Mouse (Mus musculus): ENCODE results near the gene Rnf150. TPM values are rescaled to one million over a fixed set of nuclear protein-coding genes. Genes with fewer than 3 reads are reported as not detected.

Rnf150 gene
- polyA plus RNA-seq, 1 experiment, result 3.5 TPM

DNA sequence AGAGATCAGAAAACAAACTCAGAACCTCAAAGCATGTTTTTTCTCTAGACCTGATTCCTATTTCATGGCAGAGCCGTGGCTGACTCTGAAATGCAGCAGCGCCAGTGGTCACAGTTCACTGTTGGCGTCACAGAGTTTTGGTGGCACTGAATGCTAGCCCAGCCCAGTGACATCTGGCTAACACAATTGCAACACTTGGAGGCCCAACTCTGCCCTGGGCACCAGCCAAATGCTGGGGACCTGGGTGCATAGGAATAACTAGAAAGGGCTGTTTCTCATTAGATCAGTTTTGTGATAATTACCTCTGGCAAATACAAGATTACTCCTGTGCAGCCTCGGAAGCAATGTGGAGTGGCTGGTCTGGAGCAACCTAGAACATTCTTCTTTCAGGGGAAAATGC, 31.9 kb downstream of the Rnf150 start:
- Histone ChIP-seq H3K79me3 (ENCODE audit: low read depth) (no peaks in the 10 kb centered on the region), H3ac (ENCODE audit: control insufficient read depth, insufficient read length, low read depth) (no peak overlapping the region), H3K36me3 (ENCODE audit: control insufficient read depth, insufficient read depth) (no peaks in the 10 kb centered on the region), H3K4me3 (ENCODE audit: insufficient read depth, poor library complexity, severe bottlenecking) (no peak overlapping the region), H3K27me3 (ENCODE audit: control insufficient read depth, insufficient read depth, insufficient read length) (no peaks in the 10 kb centered on the region), H3K79me2 (ENCODE audit: control insufficient read depth, insufficient read depth) (no peaks in the 10 kb centered on the region)
- no peak for TF ChIP-seq FOSL1 (IDR thresholded peaks at IDR 0.05; ENCODE audit: insufficient read depth, low read length, poor library complexity, severe bottlenecking)
- TF ChIP-seq USF1 (IDR thresholded peaks at IDR 0.05; ENCODE audit: low read depth), result no peak
- no peak for TF ChIP-seq CEBPB (IDR thresholded peaks at IDR 0.05; ENCODE audit: low read depth)
- TF ChIP-seq MYOG (IDR thresholded peaks at IDR 0.05; ENCODE audit: control insufficient read depth, extremely low read depth, insufficient read length), result no peak
- TF ChIP-seq CTCF (IDR thresholded peaks at IDR 0.05; ENCODE audit: control insufficient read depth, insufficient read depth, insufficient read length), result no peak
- no peak for TF ChIP-seq MAX (IDR thresholded peaks at IDR 0.05)
- TF ChIP-seq MYOD1 (IDR thresholded peaks at IDR 0.05; ENCODE audit: control insufficient read depth, insufficient read length, low read depth), result no peak

DNA sequence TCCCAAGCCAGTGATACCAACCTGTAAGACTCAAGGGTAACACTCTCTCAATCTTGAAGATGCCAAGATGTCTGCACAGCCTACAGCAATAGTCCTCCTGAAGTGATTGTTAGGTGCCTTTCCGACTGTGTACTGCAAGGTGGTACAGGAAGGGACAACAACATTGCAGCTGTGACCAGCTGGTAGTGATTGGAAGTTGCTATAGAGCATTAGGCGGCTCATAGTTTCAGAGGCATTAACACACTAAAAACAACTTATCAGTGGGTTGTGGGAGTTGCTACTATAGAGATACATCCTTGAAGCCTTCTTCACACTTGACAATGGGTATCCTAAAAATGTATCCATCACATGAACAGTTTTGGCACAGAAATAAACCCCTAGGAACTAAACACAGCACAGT, 33.6 kb downstream of the Rnf150 start:
- TF ChIP-seq CEBPB (IDR thresholded peaks at IDR 0.05; ENCODE audit: low read depth) (no peak), FOSL1 (IDR thresholded peaks at IDR 0.05; ENCODE audit: insufficient read depth, low read length, poor library complexity, severe bottlenecking) (no peak), MYOG (IDR thresholded peaks at IDR 0.05; ENCODE audit: control insufficient read depth, extremely low read depth, insufficient read length) (no peak), CTCF (IDR thresholded peaks at IDR 0.05; ENCODE audit: control insufficient read depth, insufficient read depth, insufficient read length) (no peak), MYOD1 (IDR thresholded peaks at IDR 0.05; ENCODE audit: control insufficient read depth, insufficient read length, low read depth) (no peak), MAX (IDR thresholded peaks at IDR 0.05) (no peak), USF1 (IDR thresholded peaks at IDR 0.05; ENCODE audit: low read depth) (no peak)
- H3K79me2 ChIP-seq (ENCODE audit: control insufficient read depth, insufficient read depth), result no peaks in the 10 kb centered on the region
- H3ac ChIP-seq (ENCODE audit: control insufficient read depth, insufficient read length, low read depth), result no peak overlapping the region
- H3K27me3 ChIP-seq (ENCODE audit: control insufficient read depth, insufficient read depth, insufficient read length), result no peaks in the 10 kb centered on the region
- H3K36me3 ChIP-seq (ENCODE audit: control insufficient read depth, insufficient read depth), result no peaks in the 10 kb centered on the region
- no peaks in the 10 kb centered on the region for H3K79me3 ChIP-seq (ENCODE audit: low read depth)
- H3K4me3 ChIP-seq (ENCODE audit: insufficient read depth, poor library complexity, severe bottlenecking), result no peak overlapping the region

DNA sequence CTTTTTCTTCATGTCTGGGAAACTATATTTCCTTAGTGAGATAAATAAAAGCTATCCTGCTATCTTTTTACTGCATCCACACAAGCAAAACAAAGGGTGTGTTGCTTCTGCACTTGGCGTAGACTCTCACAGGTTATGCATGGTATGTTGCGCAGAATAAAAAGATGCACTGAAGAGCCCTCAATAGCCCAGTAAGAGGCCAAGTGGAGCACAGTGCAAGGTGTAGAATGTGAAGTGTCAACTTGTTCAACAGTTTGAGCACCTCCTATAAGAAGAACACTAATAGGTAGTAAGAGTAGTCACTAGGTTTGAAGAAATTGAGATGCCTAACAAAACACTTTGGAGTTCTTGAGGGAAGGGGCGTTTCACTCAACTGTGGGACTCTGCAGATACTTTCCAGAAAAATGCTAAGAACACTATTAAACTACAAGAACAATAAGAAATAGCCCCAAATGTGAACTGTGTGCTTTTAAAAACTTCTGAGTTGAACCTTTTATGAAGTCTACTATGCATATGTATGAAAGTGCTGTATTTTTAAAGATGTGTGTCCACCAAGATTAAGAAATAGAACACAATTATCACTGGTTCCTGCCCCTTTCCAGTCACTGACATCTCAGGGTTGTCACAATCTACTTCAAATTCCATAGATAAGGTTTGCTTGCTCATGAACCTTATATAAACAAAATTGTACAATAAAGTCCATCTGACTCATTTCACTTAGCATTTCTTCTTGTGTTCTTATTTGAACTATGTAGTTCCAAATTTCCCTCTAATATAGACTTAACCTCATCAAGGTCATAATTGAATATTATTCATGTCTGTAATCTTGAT, 34.7 kb downstream of the Rnf150 start:
- TF ChIP-seq CEBPB (IDR thresholded peaks at IDR 0.05; ENCODE audit: low read depth) (no peak), MYOG (IDR thresholded peaks at IDR 0.05; ENCODE audit: control insufficient read depth, extremely low read depth, insufficient read length) (no peak), CTCF (IDR thresholded peaks at IDR 0.05; ENCODE audit: control insufficient read depth, insufficient read depth, insufficient read length) (no peak), MYOD1 (IDR thresholded peaks at IDR 0.05; ENCODE audit: control insufficient read depth, insufficient read length, low read depth) (no peak), USF1 (IDR thresholded peaks at IDR 0.05; ENCODE audit: low read depth) (no peak), MAX (IDR thresholded peaks at IDR 0.05) (no peak), FOSL1 (IDR thresholded peaks at IDR 0.05; ENCODE audit: insufficient read depth, low read length, poor library complexity, severe bottlenecking) (no peak)
- Histone ChIP-seq H3K79me3 (ENCODE audit: low read depth) (no peaks in the 10 kb centered on the region), H3ac (ENCODE audit: control insufficient read depth, insufficient read length, low read depth) (no peak overlapping the region), H3K4me3 (ENCODE audit: insufficient read depth, poor library complexity, severe bottlenecking) (no peak overlapping the region), H3K36me3 (ENCODE audit: control insufficient read depth, insufficient read depth) (no peaks in the 10 kb centered on the region), H3K79me2 (ENCODE audit: control insufficient read depth, insufficient read depth) (no peaks in the 10 kb centered on the region), H3K27me3 (ENCODE audit: control insufficient read depth, insufficient read depth, insufficient read length) (no peaks in the 10 kb centered on the region)

DNA sequence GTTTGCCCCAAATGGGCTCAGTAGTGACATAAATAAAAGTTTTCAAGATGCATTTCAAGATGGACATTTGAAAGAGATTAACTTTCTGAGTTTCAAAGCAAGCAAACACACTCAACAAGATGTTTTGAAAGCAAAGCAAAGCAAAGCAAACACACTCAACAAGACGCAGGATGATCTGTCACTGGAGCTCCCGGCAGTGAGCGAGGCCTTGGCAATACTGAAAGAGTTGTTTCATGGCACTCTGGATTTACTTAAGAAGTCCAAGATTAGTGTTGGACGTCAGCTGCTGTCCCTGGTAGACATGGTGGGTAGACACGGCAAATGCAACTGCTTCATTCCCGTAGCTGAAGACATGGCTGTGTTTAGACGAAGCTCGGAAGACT, 35.3 kb downstream of the Rnf150 start:
- Histone ChIP-seq H3K36me3 (ENCODE audit: control insufficient read depth, insufficient read depth) (no peaks in the 10 kb centered on the region), H3K79me2 (ENCODE audit: control insufficient read depth, insufficient read depth) (no peaks in the 10 kb centered on the region), H3K27me3 (ENCODE audit: control insufficient read depth, insufficient read depth, insufficient read length) (no peaks in the 10 kb centered on the region), H3K4me3 (ENCODE audit: insufficient read depth, poor library complexity, severe bottlenecking) (no peak overlapping the region), H3ac (ENCODE audit: control insufficient read depth, insufficient read length, low read depth) (no peak overlapping the region), H3K79me3 (ENCODE audit: low read depth) (no peaks in the 10 kb centered on the region)
- TF ChIP-seq USF1 (IDR thresholded peaks at IDR 0.05; ENCODE audit: low read depth), result no peak
- no peak for TF ChIP-seq FOSL1 (IDR thresholded peaks at IDR 0.05; ENCODE audit: insufficient read depth, low read length, poor library complexity, severe bottlenecking)
- TF ChIP-seq MAX (IDR thresholded peaks at IDR 0.05), result no peak

DNA sequence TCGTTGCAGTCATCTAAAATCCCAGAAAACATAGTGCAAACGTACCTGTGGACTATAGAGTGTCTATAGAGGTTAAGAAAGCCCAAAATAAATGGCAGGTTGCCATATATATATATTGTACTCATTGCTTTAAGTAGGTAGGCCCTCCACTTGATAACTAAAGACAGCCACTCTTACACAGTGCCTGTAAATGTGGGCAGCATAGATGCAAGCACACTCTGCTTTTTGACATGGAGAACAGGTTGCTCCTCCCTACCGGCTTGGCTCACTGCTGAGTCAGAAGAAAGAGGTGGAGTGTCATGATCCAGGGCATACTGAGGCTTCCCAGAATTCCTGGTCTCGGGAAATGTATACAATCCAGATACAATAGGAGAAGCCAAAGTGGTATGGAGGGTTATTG, 37.8 kb downstream of the Rnf150 start:
- TF ChIP-seq MYOG (IDR thresholded peaks at IDR 0.05; ENCODE audit: control insufficient read depth, extremely low read depth, insufficient read length) (no peak), MYOD1 (IDR thresholded peaks at IDR 0.05; ENCODE audit: control insufficient read depth, insufficient read length, low read depth) (no peak), USF1 (IDR thresholded peaks at IDR 0.05; ENCODE audit: low read depth) (no peak), CEBPB (IDR thresholded peaks at IDR 0.05; ENCODE audit: low read depth) (no peak), MAX (IDR thresholded peaks at IDR 0.05) (no peak), FOSL1 (IDR thresholded peaks at IDR 0.05; ENCODE audit: insufficient read depth, low read length, poor library complexity, severe bottlenecking) (no peak), CTCF (IDR thresholded peaks at IDR 0.05; ENCODE audit: control insufficient read depth, insufficient read depth, insufficient read length) (no peak)
- Histone ChIP-seq H3K79me2 (ENCODE audit: control insufficient read depth, insufficient read depth) (no peaks in the 10 kb centered on the region), H3ac (ENCODE audit: control insufficient read depth, insufficient read length, low read depth) (no peak overlapping the region), H3K36me3 (ENCODE audit: control insufficient read depth, insufficient read depth) (no peaks in the 10 kb centered on the region), H3K79me3 (ENCODE audit: low read depth) (no peaks in the 10 kb centered on the region), H3K4me3 (ENCODE audit: insufficient read depth, poor library complexity, severe bottlenecking) (no peak overlapping the region), H3K27me3 (ENCODE audit: control insufficient read depth, insufficient read depth, insufficient read length) (no peaks in the 10 kb centered on the region)

All from C2C12 (cell line).